Mouse (Mus musculus): ENCODE measurements at regions not wholly inside any gene's neighbourhood (a gene's known extent, or its start where the extent isn't known, plus 50 kb on each side); places are given as distances from the start of the nearest gene placed in this dataset.

- no peak for DNase-seq (ENCODE audit: low spot score)
- intact Hi-C loops (cut with DNase I), result no loop called here
Measured at GRCm38 (mm10) chr17:48858891-48859290, 73.3 kb upstream of the Lrfn2 start.

GRCm38 (mm10) chr17:48870443-48870842 is 61.7 kb upstream of the Lrfn2 start:
- DNase-seq (ENCODE audit: low spot score), result no peak
- intact Hi-C loops (cut with DNase I), result no loop called here

GRCm38 (mm10) chr17:48877505-48877904 is 54.7 kb upstream of the Lrfn2 start:
- intact Hi-C loops (cut with DNase I), result no loop called here
- DNase-seq (ENCODE audit: low spot score), result no peak

GRCm38 (mm10) chr17:48880590-48880989 is 51.6 kb upstream of the Lrfn2 start:
- intact Hi-C loops (cut with DNase I), result no loop called here

GRCm38 (mm10) chr17:48881946-48882345 is 50.2 kb upstream of the Lrfn2 start:
- DNase-seq (ENCODE audit: low spot score), result no peak

More at GRCm38 (mm10) chr17:48880590-48880989, 51.6 kb upstream of the Lrfn2 start:
- DNase-seq (ENCODE audit: low spot score), result no peak

More at GRCm38 (mm10) chr17:48881946-48882345, 50.2 kb upstream of the Lrfn2 start:
- intact Hi-C loops (cut with DNase I), result no loop called here

Measured in heart, postnatal 25 days (tissue).